Mouse (Mus musculus): Measurements from ENCODE around the gene Spata2.

Gene Spata2

DNA sequence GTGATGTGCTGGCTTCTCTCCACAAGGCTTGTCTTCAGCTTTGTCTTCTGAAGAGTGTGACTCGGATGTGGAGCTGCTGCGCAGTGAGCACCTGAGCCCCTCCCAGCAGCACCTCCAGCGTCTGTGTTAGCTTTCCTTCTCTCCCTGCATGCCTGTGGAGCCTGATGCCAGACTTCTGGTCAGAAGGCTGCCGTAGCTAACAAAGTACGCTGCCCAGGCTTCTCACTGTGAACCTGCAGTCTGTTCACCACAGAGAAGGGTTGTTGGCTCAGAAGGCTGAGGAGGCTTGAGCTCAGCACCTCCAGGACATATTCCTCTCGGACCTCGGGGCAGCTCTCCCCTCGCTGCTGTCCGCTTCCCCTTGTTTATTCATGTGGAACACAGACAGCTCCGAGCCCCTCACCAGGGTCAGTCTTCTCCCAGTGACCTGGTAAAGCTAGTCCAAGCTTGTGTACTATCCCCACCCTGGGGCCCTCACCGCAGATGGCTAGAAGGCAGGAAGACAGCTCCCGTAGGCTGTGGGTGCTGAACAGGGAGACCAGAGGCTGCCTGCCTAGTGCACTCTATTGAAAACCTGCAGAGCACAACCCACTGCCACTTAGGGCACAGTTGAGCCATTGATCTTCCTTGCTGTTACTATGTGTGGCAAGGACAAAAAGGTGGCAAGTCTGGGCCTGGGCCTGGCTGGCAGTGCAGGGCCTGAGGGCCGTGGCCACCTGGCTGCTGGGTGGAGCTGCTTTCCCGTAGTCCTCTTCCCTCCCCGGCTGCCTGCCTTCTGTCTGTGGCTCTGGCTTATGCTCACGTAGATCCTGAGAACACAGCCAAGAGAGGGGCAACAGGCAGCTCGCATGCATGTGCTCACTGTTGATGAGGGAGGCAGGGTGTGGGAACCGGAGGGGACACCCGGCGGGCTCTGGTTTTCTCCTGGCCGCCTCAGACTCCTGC is 43.1 kb downstream of the Spata2 start:
- DNase-seq (ENCODE audit: extremely low read depth, low read depth, low spot score), result peak; percentile 47

DNA sequence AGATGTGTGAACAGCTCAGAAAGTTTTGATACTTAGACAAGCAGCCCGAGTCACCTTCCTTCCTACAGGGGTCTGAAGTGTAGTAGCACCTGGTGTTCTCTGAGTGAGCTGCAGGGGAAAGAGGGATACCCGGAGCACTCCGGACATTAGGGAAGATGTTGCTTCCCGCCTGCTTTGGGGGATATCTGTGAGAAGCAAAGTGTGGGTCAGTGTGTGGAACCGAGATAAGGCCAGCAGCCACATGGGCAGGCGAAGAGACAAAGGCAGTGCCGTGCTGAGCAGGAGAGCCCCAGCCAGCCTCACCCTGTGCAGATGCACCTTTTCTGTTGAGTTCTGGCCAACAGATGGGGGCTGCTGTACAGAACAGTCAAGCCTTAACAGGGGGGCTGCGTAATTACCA is 45.1 kb downstream of the Spata2 start:
- no peak for DNase-seq (ENCODE audit: extremely low read depth, low read depth, low spot score)

DNA sequence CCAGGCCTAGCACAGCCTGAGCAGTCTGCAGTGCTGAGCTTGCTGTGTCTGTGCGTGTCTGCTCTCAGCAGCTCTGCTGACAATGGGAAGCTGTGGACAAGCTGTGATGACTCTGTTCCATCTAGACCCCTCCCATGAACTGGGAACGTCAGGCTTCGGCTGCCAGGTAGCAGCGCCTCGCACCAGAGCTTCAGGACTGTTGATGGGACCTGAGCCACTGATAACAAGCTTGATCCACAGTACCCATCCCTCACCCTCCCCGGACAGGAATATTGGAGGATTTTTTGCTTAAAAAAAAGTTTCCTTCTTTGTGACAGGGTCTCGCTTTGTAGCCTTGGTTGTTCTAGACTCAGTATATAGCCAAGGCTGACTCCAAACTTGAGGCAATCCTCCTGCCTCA is 45.5 kb downstream of the Spata2 start:
- no peak for DNase-seq (ENCODE audit: extremely low read depth, low read depth, low spot score)

DNA sequence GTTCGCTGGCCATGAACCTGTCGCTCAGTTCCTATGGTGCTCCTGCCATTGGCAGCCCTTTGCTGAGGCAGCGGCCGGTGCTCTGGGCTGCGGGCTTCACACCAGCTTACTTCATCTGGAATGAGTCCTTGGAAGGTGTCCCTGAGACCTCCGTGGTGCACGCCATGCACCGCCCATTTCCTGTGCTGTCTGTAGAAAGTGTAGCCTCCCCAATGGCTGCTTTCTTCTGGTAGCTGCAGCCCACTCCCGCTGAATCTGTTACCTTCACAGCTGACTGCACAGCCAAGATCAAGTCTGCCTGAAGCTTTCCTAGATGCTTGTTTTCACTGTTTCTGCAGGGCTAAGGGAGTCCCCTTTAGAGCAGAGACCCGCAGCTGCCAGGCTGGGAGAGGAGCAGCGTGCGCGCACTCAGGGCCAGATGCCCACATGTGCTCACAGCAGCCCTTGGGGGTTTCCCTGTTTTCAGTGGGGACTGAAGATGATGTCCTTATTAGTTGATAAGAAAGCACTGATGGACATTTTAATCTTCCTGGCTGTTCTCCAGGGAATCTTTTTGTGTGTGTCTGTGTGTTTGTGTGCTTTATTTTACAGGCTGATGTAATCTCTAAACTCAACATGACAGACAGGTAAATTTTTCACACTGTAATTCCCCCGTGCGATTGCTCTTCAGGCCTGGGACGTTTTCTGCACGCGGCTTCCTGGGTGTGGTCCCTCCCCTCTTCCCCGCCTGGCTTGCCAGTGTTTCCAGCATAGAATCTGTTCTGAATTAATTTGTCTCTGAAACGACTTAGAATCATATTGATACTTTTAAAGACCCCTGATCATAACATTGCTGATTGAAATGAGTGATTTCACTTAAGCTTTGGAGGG is 46.5 kb downstream of the Spata2 start:
- no peak for DNase-seq (ENCODE audit: extremely low read depth, low read depth, low spot score)

DNA sequence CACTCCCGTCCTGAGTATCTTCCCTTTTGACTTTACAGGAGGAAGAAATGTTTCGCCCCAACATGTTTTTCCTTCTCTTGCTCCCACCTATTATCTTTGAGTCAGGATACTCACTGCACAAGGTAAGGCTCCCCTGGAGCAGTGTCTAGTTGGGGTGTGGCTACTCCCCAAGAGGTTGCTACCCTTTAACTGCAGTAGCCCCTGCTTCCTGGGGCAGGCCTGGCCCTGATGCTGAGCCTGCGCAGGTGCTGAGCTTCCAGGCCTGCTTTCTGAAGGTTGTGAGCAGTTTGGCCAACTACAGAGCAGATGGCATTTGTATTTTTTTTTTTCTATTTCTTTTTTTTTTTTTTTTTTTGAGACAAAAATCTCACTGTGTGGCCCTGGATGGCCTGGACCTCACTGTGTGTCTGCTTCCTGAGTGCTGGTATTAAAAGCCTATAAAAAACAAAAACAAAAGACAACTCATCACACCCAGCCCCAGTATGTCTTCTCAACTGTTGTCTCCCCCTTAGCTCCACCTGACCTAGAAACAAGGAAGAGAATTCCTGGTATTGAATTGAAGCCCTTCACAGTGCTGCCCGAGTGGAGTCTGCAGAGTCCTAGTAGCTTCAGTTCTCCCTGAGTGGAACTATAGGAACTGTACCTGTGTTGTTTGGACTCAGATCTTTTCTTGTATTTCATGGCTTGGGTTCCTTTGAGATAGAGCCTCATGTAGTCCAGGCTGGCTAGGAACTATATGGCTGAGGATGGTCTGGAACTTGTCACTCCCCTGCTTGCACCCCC is 49.1 kb downstream of the Spata2 start:
- no peak for DNase-seq (ENCODE audit: extremely low read depth, low read depth, low spot score)

DNA sequence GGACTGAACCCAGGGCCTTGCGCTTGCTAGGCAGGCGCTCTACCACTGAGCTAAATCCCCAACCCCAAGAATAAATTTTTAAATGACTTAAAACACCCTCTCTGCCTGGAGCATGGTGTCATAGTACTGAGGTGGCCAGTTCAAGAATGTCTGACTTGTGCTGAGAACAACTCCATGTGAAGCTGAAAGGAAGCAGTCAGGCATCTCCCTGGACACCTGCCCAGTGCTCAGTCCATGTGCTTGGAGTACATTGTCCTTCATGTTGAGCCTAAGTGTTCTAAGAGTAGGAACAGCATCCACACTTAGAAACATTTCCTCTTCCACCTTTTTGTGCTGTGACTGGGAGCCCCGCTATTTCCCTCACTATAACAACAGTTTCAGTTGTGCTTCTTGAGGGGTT is 53.3 kb downstream of the Spata2 start:
- no peak for DNase-seq (ENCODE audit: extremely low read depth, low read depth, low spot score)

DNA sequence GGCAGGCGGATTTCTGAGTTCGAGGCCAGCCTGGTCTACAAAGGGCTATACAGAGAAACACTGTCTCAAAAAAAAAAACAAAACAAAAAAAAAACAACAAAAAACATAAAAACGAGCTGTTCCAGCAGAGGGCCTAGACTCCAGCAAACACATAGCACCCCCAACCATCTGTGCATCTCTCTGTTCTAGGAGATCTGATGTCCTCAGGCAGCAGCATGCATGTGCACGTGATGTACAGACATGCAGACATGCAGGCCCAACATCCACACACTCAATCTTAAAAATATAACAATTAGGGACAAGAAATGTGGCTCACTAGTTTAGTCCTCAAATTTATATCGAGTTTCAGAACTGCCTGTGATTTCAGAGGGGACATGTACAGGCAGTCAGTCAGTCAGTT is 56.3 kb downstream of the Spata2 start:
- no peak for DNase-seq (ENCODE audit: extremely low read depth, low read depth, low spot score)

DNA sequence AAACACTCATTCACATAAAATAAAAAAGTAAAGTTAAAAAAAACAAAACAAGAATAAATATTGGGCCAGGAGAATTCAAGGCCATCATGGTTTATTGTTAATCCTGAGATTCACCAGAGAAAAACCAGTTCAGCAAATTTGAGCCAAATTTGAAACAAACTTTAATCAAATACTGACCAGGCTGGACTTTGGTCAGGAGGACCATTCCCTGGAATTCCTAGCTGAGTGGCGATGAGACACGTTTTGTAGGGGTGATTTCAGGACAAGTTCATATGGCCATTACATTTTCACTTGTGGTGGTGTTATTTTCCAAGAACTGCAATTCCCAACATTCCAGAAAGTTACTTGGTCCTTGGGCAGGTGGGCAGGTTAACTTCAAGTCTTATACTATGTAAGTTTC is 57.1 kb downstream of the Spata2 start:
- no peak for DNase-seq (ENCODE audit: extremely low read depth, low read depth, low spot score)

DNA sequence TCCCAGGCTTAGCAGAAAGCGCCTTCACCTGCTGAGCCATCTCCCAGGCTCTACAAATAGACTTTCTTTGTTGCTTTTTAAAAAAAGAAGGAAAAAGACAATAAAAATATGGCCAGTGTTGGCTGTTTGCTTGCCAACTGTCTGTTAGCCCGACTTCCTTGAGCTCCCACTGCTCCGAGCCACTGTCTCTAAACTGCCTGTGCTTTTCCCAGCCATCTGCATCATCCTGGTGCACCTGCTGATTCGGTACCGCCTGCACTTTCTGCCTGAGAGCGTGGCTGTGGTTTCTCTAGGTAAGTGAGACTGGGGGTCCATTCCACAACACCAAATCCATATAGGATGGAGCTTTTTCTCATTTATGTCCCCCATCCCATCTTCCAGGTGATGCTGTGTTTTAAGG is 58.1 kb downstream of the Spata2 start:
- no peak for DNase-seq (ENCODE audit: extremely low read depth, low read depth, low spot score)

DNA sequence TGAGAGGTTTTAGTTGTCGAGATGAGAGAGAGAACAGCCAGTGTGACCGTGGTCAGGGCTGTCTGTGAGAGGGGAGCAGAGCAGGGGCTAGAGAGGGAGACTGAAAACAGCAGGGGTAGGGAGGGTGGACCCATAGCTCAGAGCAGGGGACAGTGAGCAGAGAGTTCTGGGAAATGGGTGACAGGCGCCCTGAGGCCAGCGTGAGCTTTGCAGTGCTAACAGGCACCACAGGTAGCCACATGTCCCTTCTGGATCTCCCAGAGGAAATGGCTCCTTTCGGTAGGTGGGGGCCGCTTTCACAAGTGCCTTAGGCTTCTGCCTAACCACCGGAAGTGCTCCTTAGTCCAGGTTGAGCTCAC is 61.3 kb downstream of the Spata2 start:
- DNase-seq (ENCODE audit: extremely low read depth, low read depth, low spot score), result no peak

Data from fat pad, adult 2 months (tissue).